Mouse (Mus musculus) CH12.LX (cell line): ENCODE results near the gene Slc39a13. TPM values are rescaled to one million over a fixed set of nuclear protein-coding genes. Genes with fewer than 3 reads are reported as not detected.

Experiments
- DNase-seq: peaks from one replicate; pipeline ENCODE4 v3.0.0-alpha.2; 2013; ENCODE audit errors: extremely low read depth
- H3K27ac ChIP-seq: 2 replicates; pipeline ENCODE4 v1.5.1; 2012; ENCODE audit warnings: low read depth, mild to moderate bottlenecking, control low read depth, moderate library complexity; ENCODE audit not compliant: insufficient read depth
- H3K27me3 ChIP-seq: replicated peaks from 2 replicates; pipeline ENCODE3; 2012; ENCODE audit warnings: inconsistent platforms
- H3K36me3 ChIP-seq, 2 experiments: replicated peaks in 1 of 2; 2 replicates each; pipeline versions ENCODE3 to v1.6.1; 2012; ENCODE audit warnings: inconsistent platforms in 1 of 2, low read length in 1 of 2, mild to moderate bottlenecking in 1 of 2, mixed read lengths in 1 of 2, moderate library complexity in 1 of 2; ENCODE audit not compliant: control insufficient read depth in 1 of 2, insufficient read depth in 1 of 2
- H3K4me1 ChIP-seq, 2 experiments: 2 replicates each; pipeline ENCODE4 v1.6.1; 2012; ENCODE audit warnings: inconsistent platforms in 1 of 2, moderate library complexity in 1 of 2; ENCODE audit not compliant: insufficient read depth in 2 of 2, control insufficient read depth in 1 of 2
- H3K4me2 ChIP-seq: 2 replicates; pipeline ENCODE4 v1.6.1; 2012; ENCODE audit warnings: low read depth, mild to moderate bottlenecking, control low read depth; ENCODE audit not compliant: poor library complexity, insufficient read depth, severe bottlenecking
- H3K4me3 ChIP-seq, 3 experiments: fragments of 150-350 bp in 1 of 3; sonication (generic) in 1 of 3; replicated peaks in 1 of 3; 2 replicates each; pipeline versions ENCODE3 to v1.5.1; 2011 to 2012; ENCODE audit warnings: low read depth in 2 of 3, low read length in 2 of 3, mild to moderate bottlenecking in 2 of 3, moderate library complexity in 2 of 3, control low read depth in 1 of 3, improper control_type of control experiment in 1 of 3, inconsistent platforms in 1 of 3, mixed read lengths in 1 of 3; ENCODE audit not compliant: poor library complexity in 1 of 3
- H3K79me2 ChIP-seq: replicated peaks from 2 replicates; pipeline ENCODE4 v1.6.1; 2012; ENCODE audit warnings: mild to moderate bottlenecking, moderate library complexity; ENCODE audit not compliant: control insufficient read depth, poor library complexity, insufficient read depth, severe bottlenecking; ENCODE audit errors: extremely low read depth
- H3K9ac ChIP-seq: 2 replicates; pipeline ENCODE4 v1.6.1; 2012; ENCODE audit warnings: low read depth, mild to moderate bottlenecking, control low read depth, moderate library complexity; ENCODE audit not compliant: insufficient read depth
- H3K9me3 ChIP-seq: replicated peaks from 2 replicates; pipeline ENCODE3; 2012; ENCODE audit warnings: low read length, inconsistent platforms, mixed read lengths
- CHD2 ChIP-seq: IDR thresholded peaks from 2 replicates; pipeline ENCODE4 v1.6.1; 2011; ENCODE audit warnings: low read length, improper control_type of control experiment
- E2F4 ChIP-seq: IDR thresholded peaks from 2 replicates; pipeline ENCODE4 v1.6.1; 2011; ENCODE audit warnings: low read depth, low read length, improper control_type of control experiment; ENCODE audit not compliant: insufficient replicate concordance
- EP300 ChIP-seq: IDR thresholded peaks from 2 replicates; pipeline ENCODE4 v1.6.1; 2011; ENCODE audit warnings: low read length, improper control_type of control experiment
- ETS1 ChIP-seq: conservative IDR thresholded peaks from 2 replicates; pipeline ENCODE4 v1.6.1; 2012; ENCODE audit warnings: low read depth, mild to moderate bottlenecking, inconsistent platforms, low read length, improper control_type of control experiment, moderate library complexity
- GABPA ChIP-seq: IDR thresholded peaks from 2 replicates; pipeline ENCODE4 v1.6.1; 2012; ENCODE audit warnings: low read depth, low read length, improper control_type of control experiment, inconsistent platforms; ENCODE audit not compliant: insufficient replicate concordance
- IRF4 ChIP-seq: IDR thresholded peaks from 2 replicates; pipeline ENCODE4 v1.6.1; 2014; ENCODE audit warnings: low read depth, mild to moderate bottlenecking, inconsistent platforms, low read length, improper control_type of control experiment
- MAZ ChIP-seq: IDR thresholded peaks from 2 replicates; pipeline ENCODE4 v1.6.1; 2012; ENCODE audit warnings: low read depth, mild to moderate bottlenecking, inconsistent platforms, low read length, improper control_type of control experiment, moderate library complexity
- MXI1 ChIP-seq: IDR thresholded peaks from 2 replicates; pipeline ENCODE4 v1.6.1; 2011; ENCODE audit warnings: mild to moderate bottlenecking, low read depth, low read length, improper control_type of control experiment
- MYC ChIP-seq: IDR thresholded peaks from 2 replicates; pipeline ENCODE4 v1.6.1; 2011; ENCODE audit warnings: low read depth, mild to moderate bottlenecking, improper control_type of control experiment, low read length
- NELFE ChIP-seq: IDR thresholded peaks from 2 replicates; pipeline ENCODE4 v1.6.1; 2011; ENCODE audit warnings: low read depth, low read length, improper control_type of control experiment
- PAX5 ChIP-seq: IDR thresholded peaks from 2 replicates; pipeline ENCODE4 v1.6.1; 2012; ENCODE audit warnings: low read length, inconsistent platforms, mixed read lengths
- POLR2A ChIP-seq: IDR thresholded peaks from 2 replicates; pipeline ENCODE4 v1.6.1; 2011; ENCODE audit warnings: low read depth, mild to moderate bottlenecking, improper control_type of control experiment, low read length
- POLR2AphosphoS2 ChIP-seq: IDR thresholded peaks from 2 replicates; pipeline ENCODE4 v1.6.1; 2011; ENCODE audit warnings: low read depth, low read length, improper control_type of control experiment
- RAD21 ChIP-seq: IDR thresholded peaks from 2 replicates; pipeline ENCODE4 v1.6.1; 2011; ENCODE audit warnings: low read depth, mild to moderate bottlenecking, low read length, improper control_type of control experiment, moderate library complexity
- RCOR1 ChIP-seq: conservative IDR thresholded peaks from 2 replicates; pipeline ENCODE4 v1.6.1; 2012; ENCODE audit warnings: low read depth, mild to moderate bottlenecking, inconsistent platforms, low read length, improper control_type of control experiment
- SMC3 ChIP-seq: IDR thresholded peaks from 2 replicates; pipeline ENCODE4 v1.6.1; 2011; ENCODE audit warnings: low read depth, low read length, improper control_type of control experiment
- TBP ChIP-seq: conservative IDR thresholded peaks from 2 replicates; pipeline ENCODE4 v1.6.1; 2011; ENCODE audit warnings: low read depth, low read length, improper control_type of control experiment
- TCF12 ChIP-seq: IDR thresholded peaks from 2 replicates; pipeline ENCODE4 v1.6.1; 2014; ENCODE audit warnings: low read depth, mild to moderate bottlenecking, inconsistent platforms, low read length, improper control_type of control experiment
- USF1 ChIP-seq: IDR thresholded peaks from 2 replicates; pipeline ENCODE4 v1.6.1; 2014; ENCODE audit warnings: low read depth, mild to moderate bottlenecking, inconsistent platforms, low read length, improper control_type of control experiment
- USF2 ChIP-seq: conservative IDR thresholded peaks from 2 replicates; pipeline ENCODE4 v1.6.1; 2011; ENCODE audit warnings: low read depth, low read length, improper control_type of control experiment
- ZNF384 ChIP-seq: IDR thresholded peaks from 2 replicates; pipeline ENCODE4 v1.6.1; 2012; ENCODE audit warnings: low read depth, low read length, improper control_type of control experiment, inconsistent platforms
- dilution Hi-C: fragments of 300-500 bp; cut with MboI; formaldehyde crosslinking; loops from 2 replicates; pipeline ENCODE4 v1.14.3; 2020; ENCODE audit warnings: low sequenced_read_pairs; ENCODE audit not compliant: extremely low pct_unique_long_range_greater_than_20kb, extremely low pct_ligation_motif_present
- in situ Hi-C: fragments of 300-500 bp; cut with MboI; formaldehyde crosslinking; loops from 3 replicates; pipeline ENCODE4 v1.14.3; 2019; ENCODE audit warnings: low sequenced_read_pairs, low pct_ligation_motif_present, low pct_unique_long_range_greater_than_20kb, mixed read lengths
- polyA plus RNA-seq: library from polyadenylated mRNA; unstranded; fragments of >175 nt; gene quantifications from 2 replicates; pipeline ENCODE4 v1.2.1, GENCODE M21; 2012; ENCODE audit warnings: low read depth; ENCODE audit not compliant: insufficient read length
- total RNA-seq, 2 experiments: library from RNA; depleted of rRNA; stranded (reverse); fragments of 300-350 nt in 1 of 2; fragments of >200 nt in 1 of 2; gene quantifications; 2 replicates each; pipeline ENCODE4 v1.2.3; 2012 to 2014

Slc39a13 gene
- total and polyA plus RNA-seq, 3 experiments: 3.5 to 7.5 (median 7.2) TPM

DNA sequence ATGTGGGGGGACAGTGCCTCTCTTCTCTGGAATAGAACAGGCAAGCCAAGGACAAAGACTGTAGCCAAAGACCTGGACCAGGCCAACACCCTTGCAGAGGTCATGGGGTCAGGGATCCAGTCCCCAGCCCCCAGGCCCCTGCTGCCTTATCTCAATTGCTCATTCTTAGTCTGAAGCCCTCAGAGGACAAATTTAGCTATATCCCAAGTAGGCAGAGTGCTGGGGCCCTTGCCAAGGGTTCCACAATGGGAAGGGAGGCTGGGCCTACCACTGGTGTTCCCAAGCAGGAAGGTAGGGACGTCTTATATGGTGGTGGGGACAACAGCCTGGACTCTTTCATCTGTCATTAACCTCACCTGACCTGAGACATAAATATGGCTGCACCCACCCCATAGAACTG is 48.4 kb upstream of the Slc39a13 start:
- Histone ChIP-seq H3K4me1 (peaks cover 0 to 3% of the 10 kb centered on the region in 2 experiments; a peak in 1 of 4 replicates), H3K9ac (no peak overlapping the region), H3K4me3 (no peak overlapping the region), H3K27ac (no peak overlapping the region), H3K9me3 (no peaks in the 10 kb centered on the region), H3K79me2 (no peaks in the 10 kb centered on the region), H3K4me2 (no peak overlapping the region), H3K27me3 (no peaks in the 10 kb centered on the region), H3K36me3 (peaks cover 29 to 53% of the 10 kb centered on the region in 2 experiments)
- TF ChIP-seq USF2 (no peak), POLR2A (no peak), E2F4 (no peak), PAX5 (no peak), TCF12 (no peak), ETS1 (no peak), ZNF384 (no peak), SMC3 (no peak), RCOR1 (no peak)
- in situ Hi-C loops: no loop called here
- dilution Hi-C loops: no loop called here
- no peak for DNase-seq

DNA sequence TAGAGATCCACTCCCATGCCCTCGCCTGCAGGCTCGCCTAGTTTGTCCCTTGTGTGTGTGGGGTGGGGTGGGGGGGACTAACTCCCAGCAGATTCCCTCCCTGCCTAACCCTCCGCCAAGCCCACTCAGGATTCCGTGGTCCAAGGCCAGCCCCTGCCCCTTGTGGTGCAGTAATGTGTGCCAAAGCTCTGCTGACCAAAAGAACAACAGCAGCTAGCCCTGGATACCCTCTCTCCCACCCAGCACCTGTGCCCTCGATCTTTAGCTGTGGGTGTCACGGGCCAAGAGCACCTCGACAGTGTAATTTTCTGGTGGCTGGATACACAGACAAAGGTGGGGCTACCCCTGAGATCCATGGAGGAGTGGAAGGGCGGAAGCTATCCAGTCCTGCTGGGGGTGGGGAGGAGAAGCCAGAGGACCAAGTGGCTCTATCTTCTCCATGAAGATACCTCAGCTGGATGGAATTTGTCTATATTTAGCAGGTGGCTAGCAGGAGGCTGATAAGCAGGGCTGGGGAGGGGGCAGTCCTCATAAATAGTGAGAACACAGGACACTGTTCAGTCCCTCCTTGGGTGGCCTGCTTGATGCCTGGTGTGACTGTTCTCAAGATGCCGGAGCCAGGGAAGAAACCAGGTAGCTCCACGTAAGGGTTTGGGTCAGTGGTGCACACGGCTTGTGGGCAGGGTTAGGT is 47.5 kb upstream of the Slc39a13 start, which contains the start of gene Mybpc3:
Mybpc3 (plus strand) TSS at position 560 of the 691 bp plus-strand sequence.
- no peak for DNase-seq
- Histone ChIP-seq H3K9ac (no peak within 1 kb of the TSS), H3K36me3 (peaks cover 38 to 58% of the 10 kb centered on the region in 2 experiments), H3K27me3 (no peaks in the 10 kb centered on the region), H3K27ac (no peak within 1 kb of the TSS), H3K4me2 (no peak within 1 kb of the TSS), H3K4me3 (no peak within 1 kb of the TSS), H3K9me3 (no peaks in the 10 kb centered on the region), H3K4me1 (peaks cover 0 to 3% of the 10 kb centered on the region in 2 experiments; a peak in 1 of 4 replicates), H3K79me2 (no peaks in the 10 kb centered on the region)
- in situ Hi-C loops: no loop called here
- dilution Hi-C loops: no loop called here
- no peak for TF ChIP-seq ZNF384
- TF ChIP-seq MYC: no peak
- TF ChIP-seq GABPA: no peak
- no peak for TF ChIP-seq USF2
- no peak for TF ChIP-seq MXI1
- TF ChIP-seq PAX5: no peak
- no peak for TF ChIP-seq RAD21
- no peak for TF ChIP-seq SMC3
- no peak for TF ChIP-seq TBP
- no peak for TF ChIP-seq USF1
- TF ChIP-seq POLR2AphosphoS2: no peak
- no peak for TF ChIP-seq EP300
- TF ChIP-seq IRF4: no peak
- no peak for TF ChIP-seq NELFE
- no peak for TF ChIP-seq MAZ
- TF ChIP-seq CHD2: no peak
- TF ChIP-seq, all 38 proteins: peak for 0
